Mouse (Mus musculus) E14TG2a.4 (cell line): Measurements from ENCODE around the gene Shh.

Source experiments
- H3K27me3 ChIP-seq: 2 replicates; pipeline ENCODE4 v1.6.1; 2014; ENCODE audit warnings: low read length, control low read depth; ENCODE audit not compliant: insufficient read depth
- H3K36me3 ChIP-seq: 2 replicates; pipeline ENCODE4 v1.6.1; 2014; ENCODE audit warnings: low read length, control low read depth; ENCODE audit not compliant: insufficient read depth
- H3K4me1 ChIP-seq: replicated peaks from 2 replicates; pipeline ENCODE4 v1.6.1; 2014; ENCODE audit warnings: low read depth, low read length, control low read depth
- H3K4me3 ChIP-seq: replicated peaks from 2 replicates; pipeline ENCODE4 v1.5.1; 2014; ENCODE audit warnings: mild to moderate bottlenecking, low read length
- H3K9me3 ChIP-seq: 2 replicates; pipeline ENCODE4 v1.6.1; 2014; ENCODE audit warnings: low read length, control low read depth
- CTCF ChIP-seq: conservative IDR thresholded peaks from 2 replicates; pipeline ENCODE4 v1.5.1; 2014; ENCODE audit warnings: low read length
- NANOG ChIP-seq: IDR thresholded peaks from 2 replicates; pipeline ENCODE4 v1.6.1; 2014; ENCODE audit warnings: borderline replicate concordance, low read length, mixed read lengths
- POU5F1 ChIP-seq: IDR thresholded peaks from 2 replicates; pipeline ENCODE4 v1.6.1; 2014; ENCODE audit warnings: low read length, borderline replicate concordance

The Shh gene

DNA sequence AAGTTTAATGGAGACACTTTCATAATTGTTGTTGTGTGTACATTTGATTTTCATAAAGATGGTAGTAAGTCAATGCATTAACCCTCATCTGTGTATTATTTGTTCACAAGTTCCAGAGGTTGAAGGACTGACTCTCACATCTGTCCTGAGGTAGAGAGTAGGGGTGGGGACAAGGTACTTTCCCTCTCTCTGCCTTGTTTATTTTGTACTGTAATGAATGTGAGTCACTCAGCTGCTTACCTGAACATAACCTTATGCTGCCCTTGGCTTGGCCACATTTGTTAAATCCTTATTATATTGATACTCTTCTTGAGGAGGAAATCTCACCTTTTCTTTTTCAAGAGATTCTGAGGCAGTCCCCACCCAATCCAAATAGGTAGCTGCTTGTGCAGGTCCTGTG, 51.0 kb downstream of the Shh start:
- H3K4me3 ChIP-seq: no peak overlapping the region
- peaks cover 92% of the 10 kb centered on the region for H3K36me3 ChIP-seq
- H3K4me1 ChIP-seq: peaks cover 20% of the 10 kb centered on the region
- TF ChIP-seq CTCF (no peak), NANOG (no peak), POU5F1 (no peak)
- no peaks in the 10 kb centered on the region for H3K9me3 ChIP-seq
- H3K27me3 ChIP-seq: no peaks in the 10 kb centered on the region

DNA sequence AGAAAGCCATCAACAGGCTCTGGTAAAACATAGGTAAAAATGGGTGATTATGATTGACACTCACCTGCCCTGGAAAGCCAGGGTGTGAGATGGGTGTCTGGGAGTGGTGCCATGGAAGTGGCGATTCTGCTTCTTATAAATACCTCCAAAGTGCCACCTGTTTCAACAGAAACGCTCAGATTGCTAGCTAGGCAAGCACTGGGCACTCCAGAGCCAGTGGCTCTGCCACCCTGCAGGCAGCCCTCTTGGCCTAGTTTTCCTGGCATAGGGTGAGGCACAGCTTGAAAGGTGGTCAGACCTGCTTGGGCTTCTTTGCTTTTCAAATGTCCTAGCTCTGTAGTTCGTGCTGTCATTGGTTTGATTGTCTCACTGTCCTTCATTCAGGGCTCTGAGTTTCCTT, 53.0 kb downstream of the Shh start:
- Histone ChIP-seq H3K4me3 (no peak overlapping the region), H3K27me3 (no peaks in the 10 kb centered on the region), H3K36me3 (peaks cover 98% of the 10 kb centered on the region), H3K4me1 (peaks cover 11% of the 10 kb centered on the region; the same call in 1 of the 2 replicates), H3K9me3 (no peaks in the 10 kb centered on the region)
- no peak for TF ChIP-seq NANOG
- TF ChIP-seq POU5F1: no peak
- TF ChIP-seq CTCF: no peak

DNA sequence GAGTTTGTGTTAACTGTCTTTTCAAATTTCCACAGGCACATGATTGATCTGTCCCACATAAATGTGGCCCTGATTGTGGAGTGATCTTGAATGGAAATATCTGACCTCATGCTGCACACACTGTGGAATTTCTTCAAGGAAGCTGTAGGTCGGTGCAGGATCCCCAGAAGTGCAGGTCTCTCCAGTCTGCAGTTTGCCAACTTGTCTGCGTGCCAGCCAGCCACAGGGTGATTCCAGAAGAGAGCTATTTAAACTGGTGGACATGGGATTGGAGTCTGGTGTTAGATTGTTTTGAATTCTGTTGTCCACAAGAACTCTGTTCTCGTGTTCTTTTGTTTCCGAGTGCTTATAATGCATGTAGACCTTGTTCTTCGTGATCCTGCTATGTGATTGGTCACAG, 53.5 kb downstream of the Shh start:
- Histone ChIP-seq H3K9me3 (no peaks in the 10 kb centered on the region), H3K4me1 (peaks cover 7% of the 10 kb centered on the region; the same call in 1 of the 2 replicates), H3K36me3 (peaks cover 98% of the 10 kb centered on the region), H3K4me3 (no peak overlapping the region), H3K27me3 (no peaks in the 10 kb centered on the region)
- no peak for TF ChIP-seq CTCF
- TF ChIP-seq POU5F1: no peak
- no peak for TF ChIP-seq NANOG

DNA sequence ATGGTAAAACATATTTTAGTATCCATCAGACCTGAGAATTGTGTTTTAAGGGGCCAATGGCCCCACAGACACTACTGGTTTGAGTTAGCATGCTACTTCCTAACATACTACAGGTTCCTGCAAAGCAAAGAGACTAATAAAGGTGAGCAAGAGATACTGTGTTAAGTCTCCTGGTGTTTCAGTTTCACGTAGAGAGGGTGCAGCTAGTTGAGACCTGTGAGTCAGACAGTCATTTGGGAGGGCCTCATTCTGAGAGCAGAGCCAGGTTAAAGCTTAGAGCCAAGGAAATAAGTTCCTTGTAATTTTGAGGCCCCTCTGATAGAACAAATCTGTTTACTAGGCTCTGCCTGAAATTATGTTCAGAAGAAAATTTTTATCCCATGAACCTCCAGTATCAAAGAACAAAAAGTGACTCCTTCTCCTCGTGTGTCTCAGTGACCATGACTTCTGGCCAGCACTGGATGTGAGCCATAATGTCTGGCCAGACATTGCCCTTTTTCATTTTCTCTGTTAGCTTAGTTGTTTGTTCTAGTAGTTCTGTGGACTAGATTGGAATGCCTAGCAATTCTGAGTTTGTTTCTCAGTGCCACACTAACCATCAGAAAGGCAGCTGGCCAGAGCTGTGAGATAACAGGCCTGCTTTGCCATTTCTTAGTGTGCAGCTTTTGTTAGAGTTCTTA, 54.9 kb downstream of the Shh start:
- 0 out of 2 replicates have a peak, but pooled peaks cover 3% of the 10 kb centered on the region for H3K4me1 ChIP-seq
- TF ChIP-seq CTCF (no peak), NANOG (no peak), POU5F1 (no peak)
- H3K36me3 ChIP-seq: peaks cover 99% of the 10 kb centered on the region
- H3K9me3 ChIP-seq: no peaks in the 10 kb centered on the region
- H3K27me3 ChIP-seq: no peaks in the 10 kb centered on the region
- H3K4me3 ChIP-seq: no peak overlapping the region
